Mouse (Mus musculus) skeletal muscle tissue, adult 2 months (tissue): ENCODE results near the gene Adamts16.
"Not testable (repeated sequence)": the region's sequence is repeated elsewhere in the genome, so short reads cannot be mapped to it uniquely, and the experiment has no call there.

Experiments used
- DNase-seq: peaks from one replicate; pipeline ENCODE4 v3.0.0-alpha.2; 2012; ENCODE audit warnings: low read depth, low spot score

Gene Adamts16

GRCm38 (mm10) chr13:70841421-70841904 is at the start of gene Adamts16:
Gene Adamts16 (minus strand): TSS chr13:70841811.
- no peak for DNase-seq

GRCm38 (mm10) chr13:70887136-70887535 is 45.5 kb upstream of the Adamts16 start:
- no peak for DNase-seq

DNA sequence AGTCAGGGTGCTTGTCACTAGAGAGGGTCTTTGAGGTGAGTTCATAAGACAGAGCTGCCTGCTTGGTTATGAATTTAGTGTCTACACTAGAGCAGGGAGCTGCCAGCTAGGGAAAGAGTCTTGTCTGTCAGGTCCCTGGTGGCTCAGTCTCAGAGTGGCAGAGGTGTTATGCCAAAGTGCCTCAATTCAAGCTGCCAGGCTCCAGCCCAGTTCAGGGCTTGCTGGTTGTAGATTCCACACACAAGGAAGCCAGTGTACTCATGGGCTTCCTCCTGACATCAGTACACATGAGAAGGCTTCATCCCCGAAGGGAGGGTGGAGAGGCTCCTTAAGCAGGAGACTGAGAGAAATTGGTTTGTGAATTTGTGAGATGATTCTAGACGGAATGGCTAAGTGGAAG is 43.4 kb upstream of the Adamts16 start:
- DNase-seq: no peak

GRCm38 (mm10) chr13:70883891-70884890 is 42.6 kb upstream of the Adamts16 start:
- peak; percentile 21 for DNase-seq

DNA sequence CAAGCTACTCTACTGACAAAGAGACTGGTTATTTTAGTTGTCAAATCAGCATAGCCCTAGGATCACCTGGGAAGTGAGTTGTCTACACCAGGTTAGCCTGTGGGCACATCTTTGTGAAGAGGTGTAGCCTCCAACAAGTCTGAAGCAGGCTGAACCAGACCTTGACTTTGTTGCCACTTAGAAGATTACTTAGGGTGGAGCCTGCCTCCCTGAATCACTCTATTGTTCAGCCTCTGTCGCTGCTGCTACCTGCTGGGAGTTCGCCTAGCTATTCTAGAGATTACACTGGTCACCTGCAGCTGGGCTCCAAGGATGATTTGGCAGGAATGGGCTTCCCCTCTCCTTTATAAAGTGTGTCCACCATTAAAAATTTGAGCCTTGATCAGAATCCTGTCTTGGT is 38.4 kb upstream of the Adamts16 start:
- not testable (repeated sequence) for DNase-seq

GRCm38 (mm10) chr13:70877550-70877913 is 35.9 kb upstream of the Adamts16 start:
- no peak for DNase-seq

DNA sequence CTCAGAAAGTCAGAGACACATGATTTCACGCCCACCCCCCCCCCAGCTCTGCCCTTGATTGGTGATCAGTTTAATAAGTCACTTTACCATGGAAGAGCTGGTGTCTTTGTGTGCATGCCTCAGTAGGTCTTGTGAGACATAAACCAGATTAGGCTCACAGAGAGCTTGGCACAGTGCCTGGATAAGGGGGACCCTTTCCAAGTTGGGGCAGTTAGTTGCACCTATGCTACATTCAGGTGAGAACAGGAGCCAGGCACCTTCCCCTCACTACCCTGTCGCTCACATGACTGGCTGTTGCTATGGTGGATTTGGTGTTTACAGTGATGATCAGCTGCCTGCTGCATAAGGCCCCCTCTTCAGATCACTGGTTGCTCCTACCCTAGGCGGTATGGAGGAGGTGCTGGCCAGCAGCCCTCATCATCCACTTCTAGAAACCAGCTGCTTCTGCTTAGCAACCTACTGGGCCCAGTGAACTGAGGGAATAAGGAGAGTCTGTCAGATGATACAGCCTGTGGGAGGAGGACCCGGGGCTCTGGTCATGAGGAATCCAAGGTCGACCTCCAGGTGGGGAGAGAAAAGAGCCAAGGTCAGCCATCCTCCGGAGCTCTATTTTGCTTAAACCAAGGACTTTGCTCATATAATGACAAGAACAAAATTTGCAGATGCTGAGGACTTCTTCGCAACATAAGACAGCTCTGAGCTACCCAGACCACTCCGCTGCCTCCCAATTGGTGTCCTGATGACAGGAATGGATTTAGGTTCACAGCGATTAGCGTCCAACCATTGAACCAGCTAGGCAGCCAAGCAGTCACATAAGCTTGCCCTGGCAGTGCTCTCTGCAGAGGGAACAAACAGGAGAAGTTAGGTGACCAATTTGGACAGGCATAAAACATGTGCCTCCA is 35.3 kb upstream of the Adamts16 start:
- DNase-seq: no peak

DNA sequence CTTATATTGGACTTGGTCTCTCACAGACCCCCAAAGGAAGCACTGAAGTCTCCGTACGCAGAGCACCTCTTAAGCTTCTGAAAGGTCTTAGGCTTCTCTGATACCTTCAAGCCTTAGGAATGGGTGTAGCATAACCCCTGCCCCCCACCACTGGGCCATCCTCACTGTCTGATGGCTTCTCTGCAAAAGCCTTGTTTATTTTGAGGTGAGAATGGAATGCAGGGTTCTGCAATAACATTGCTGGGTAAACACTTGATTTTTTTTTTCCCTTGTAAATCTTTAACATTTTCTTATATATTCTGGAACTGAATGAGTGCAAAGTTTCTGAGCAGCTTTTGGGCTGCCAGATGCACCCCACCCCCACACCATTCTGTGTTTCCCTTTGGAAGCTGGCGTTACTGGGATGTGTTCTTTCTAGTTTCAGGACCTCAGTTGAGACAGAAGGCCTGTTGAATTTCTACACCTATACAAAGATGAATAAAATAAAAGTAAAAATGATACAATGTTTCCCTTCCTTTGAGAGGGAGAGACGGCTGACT is 33.9 kb upstream of the Adamts16 start:
- DNase-seq: no peak

DNA sequence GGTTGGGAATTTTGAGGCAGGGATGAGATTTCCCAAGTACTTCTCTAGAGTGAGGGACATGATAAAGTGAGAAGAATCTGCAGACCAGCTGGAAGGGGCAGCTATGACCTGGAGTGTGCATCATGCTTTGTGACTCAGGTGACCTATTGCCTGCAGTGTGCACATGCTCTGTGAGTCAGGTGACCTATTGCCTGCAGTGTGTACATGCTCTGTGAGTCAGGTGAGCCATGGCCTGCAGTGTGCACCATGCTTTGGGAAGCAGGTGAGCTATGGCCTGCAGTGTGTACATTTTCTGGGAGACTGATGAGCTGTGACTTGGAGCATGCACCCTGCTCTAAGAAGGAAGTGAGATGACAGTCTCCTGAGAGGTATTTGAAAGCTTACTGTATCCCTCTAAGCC is 33.1 kb upstream of the Adamts16 start:
- DNase-seq: no peak

- not testable (repeated sequence) for DNase-seq
Measured at GRCm38 (mm10) chr13:70873851-70874250, 32.2 kb upstream of the Adamts16 start.

DNA sequence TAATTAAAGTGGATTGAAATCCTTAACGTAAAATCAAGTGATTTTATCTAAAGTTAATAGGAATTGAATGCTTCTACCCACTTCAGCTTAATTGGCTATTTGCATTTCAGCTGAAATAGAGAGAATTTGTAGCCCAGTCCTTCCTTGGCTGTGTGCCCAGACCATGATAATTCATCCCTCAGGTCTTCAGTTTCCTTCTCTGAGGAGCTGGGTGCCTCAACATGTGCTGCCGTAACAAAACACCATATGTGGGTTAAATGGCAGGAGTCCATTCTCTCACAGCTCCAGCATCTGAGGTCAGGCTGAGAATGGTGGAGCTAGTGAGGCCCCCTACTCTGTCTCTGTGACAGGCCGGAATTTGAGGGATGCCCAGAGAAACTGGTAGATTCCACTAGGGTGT is 29.4 kb upstream of the Adamts16 start:
- no peak for DNase-seq

- no peak for DNase-seq
Measured at GRCm38 (mm10) chr13:70866971-70867625, 25.5 kb upstream of the Adamts16 start.

DNA sequence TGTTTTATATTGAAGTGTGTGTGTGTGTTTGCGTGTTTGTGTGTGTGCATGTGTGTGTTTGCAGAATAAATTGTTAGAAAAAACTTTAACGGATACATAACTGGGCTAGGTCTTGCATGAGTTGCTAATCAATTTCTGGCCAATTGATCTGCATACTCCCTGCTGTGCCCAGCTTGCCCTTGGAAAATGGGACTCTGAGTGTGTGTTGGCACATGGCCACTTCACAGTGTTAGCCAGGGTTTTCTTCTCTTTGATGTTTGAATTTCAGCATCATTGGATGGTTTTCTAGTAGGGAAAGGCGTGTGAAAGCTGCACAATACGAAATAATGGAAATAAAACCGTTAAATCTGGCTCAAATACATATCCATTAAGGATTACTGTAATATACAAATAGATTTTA is 24.3 kb upstream of the Adamts16 start:
- no peak for DNase-seq

DNA sequence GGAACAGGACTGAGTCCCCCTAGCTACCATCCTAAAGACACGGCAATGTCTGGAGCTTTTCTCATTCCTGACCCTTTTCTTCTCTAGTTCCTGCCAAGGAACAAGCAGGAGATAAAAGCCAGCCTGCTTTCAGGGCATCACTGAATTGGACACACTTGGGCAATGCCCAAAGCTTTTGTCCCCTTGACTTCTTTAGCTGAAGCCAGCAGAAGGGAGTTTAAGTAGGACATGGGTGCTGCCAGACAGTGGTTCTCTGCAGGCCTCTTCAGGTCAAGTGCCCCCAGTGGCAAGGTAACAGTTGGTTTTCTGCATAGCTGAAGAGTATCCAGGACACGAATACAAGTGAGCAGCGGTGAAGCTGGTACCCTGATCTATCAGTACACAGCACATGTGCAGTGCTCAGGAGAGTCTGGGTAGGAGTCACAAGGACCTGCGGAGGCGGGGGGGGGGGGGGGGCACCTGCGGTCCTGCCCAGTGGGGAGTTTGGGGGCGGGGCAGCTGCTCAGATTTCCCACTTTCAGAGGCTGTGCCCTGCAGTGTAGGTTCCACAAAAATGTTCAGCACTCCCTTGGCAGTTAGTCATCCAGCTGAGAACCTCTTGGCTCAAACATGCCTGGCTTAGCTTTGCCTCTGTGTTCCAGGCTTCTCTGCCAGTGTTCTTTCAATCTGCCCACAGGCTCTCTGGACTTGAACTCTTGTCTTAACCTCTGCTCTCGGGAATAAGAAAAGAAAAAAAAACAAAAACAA is 20.7 kb upstream of the Adamts16 start:
- no peak for DNase-seq

GRCm38 (mm10) chr13:70853601-70854000 is 12.0 kb upstream of the Adamts16 start:
- DNase-seq: peak; percentile 23

DNA sequence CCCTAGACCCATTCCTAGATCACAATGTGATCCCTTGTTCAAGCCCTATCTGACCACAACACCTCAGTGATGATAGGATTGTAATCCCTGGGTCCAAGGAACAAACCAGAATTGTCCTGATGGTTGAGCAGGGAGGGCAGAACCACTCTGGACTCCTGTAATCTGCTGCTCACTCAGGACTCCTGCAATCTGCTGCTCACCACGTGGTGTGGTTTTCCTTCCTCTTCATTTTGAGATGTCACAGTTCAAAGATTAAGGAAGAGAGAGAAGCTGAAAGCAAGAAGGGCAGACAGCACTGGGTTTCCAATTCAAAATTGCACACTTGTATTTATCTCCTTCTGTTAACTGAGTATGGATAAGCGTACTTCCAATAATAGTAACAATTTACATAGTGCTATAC is 5.3 kb upstream of the Adamts16 start:
- no peak for DNase-seq

- DNase-seq: no peak
Measured at GRCm38 (mm10) chr13:70845526-70845925, 3.9 kb upstream of the Adamts16 start.

GRCm38 (mm10) chr13:70842126-70842525 is 515 bp upstream of the Adamts16 start:
- DNase-seq: no peak

DNA sequence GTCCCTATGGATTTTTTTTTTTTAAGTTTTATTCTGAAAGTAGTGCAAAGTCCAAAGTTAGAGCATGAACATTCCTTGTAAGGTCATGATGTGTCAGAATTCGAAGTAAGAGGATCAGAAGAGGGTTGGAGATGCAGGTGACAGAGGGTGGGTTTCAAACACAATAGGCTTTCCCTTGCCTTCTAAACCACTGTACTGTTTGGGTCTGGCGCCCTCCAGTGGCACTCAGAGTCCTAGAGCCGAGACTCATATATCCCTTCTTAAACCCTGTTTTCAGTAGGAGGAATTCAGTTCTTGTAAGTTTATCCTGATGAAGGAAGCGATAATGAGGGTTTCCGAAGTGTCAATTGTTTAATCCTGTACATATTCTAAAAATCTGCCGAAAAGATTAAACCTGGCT is 1.4 kb downstream of the Adamts16 start:
- no peak for DNase-seq

DNA sequence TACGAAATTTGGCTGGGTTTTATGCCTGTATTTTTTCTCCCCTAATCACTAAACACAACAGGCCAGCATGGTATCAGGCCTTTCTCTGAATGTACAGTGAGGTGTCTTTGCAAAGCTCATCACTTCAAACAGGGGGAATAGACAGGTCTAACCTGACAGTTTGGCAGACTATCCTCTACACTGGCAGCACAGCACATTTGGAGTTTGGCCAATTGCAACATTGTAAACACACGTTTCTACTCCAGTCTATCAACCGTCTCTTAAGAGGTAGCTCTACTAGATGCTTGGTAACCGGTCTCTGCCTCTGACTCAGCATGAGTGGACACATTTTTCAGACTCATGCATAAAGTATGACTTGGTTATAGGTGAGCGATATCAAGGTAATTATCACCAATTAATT is 4.0 kb downstream of the Adamts16 start:
- no peak for DNase-seq

GRCm38 (mm10) chr13:70836246-70836645 is 5.4 kb downstream of the Adamts16 start:
- DNase-seq: no peak
